ENCODE assay signal across 11 mouse cellular contexts in the genomic region with DNA sequence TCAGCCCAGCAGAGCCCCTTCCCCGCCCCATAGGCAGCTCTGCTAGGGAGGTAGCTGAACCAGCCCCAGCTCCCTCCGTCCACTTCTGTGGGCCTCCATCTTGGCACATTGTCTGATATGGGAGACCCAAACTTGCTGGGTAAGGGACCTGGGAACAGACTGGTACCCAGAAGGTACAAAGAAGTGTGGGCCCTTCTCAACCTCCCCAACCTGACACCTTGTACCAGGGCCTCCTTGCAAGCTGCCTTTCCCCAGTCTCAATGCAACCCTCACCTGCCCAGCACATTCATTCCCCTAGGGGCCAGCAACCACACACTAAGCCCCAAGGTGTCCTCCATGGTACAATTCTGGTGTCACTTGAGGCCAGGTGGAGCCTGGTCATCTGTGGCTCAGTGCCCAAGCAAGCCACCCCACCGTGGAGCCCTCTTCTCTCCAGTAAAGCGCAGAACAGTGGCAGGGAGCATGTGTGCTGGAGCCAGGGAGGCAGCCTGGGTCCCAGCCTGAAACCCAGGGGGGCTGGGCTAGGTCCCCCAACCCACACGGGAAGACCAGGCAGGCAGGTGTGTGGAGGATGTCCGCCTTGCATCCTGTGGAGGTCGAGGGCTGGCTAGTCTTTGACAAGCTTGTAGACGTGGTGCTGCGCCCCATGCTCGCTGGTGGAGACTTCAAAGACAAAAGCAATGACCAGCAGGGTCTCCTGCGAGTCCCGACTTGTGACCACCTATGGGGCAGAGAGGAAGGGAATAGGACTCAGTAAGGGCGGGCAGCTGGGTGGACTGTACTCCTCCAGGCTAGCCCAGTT. TPM values are rescaled to one million over a fixed set of nuclear protein-coding genes. Genes with fewer than 3 reads are reported as not detected.
DNase-seq lines count a peak whose midpoint lies in the region; ATAC-seq lines count a peak whose summit lies in the region.
"Had no signal": no experiment of that assay in that cellular context is flagged by ENCODE, and none has a peak within 500 bp of the region (broad histone marks: within the 10 kb centered on the region; RNA-seq: fewer than 3 reads in every experiment).

No protein-coding gene starts in this region.

- H3K27me3 ChIP-seq in kidney, embryonic 14.5 days (ENCODE audit: control insufficient read depth, insufficient read depth, low read length), result no peaks in the 10 kb centered on the region
- H3K27me3 ChIP-seq in liver, embryonic 12.5 days (replicated peaks), result peaks cover 14% of the 10 kb centered on the region
- H3K27me3 ChIP-seq: hindbrain, embryonic 15.5 days had no signal

- no peak overlapping the region for H3K4me2 ChIP-seq in kidney, embryonic 14.5 days (replicated peaks; ENCODE audit: low read depth, low read length)
- peak overlapping the region; percentile 3; the same call in 1 of the 2 replicates for H3K4me2 ChIP-seq in liver, embryonic 12.5 days

- no peak overlapping the region for H3K4me3 ChIP-seq in kidney, embryonic 14.5 days (ENCODE audit: low read length)
- no peak overlapping the region for H3K4me3 ChIP-seq in liver, embryonic 12.5 days
- H3K4me3 ChIP-seq: hindbrain, embryonic 15.5 days had no signal

- no peaks in the 10 kb centered on the region for H3K9me3 ChIP-seq in kidney, embryonic 14.5 days (ENCODE audit: control insufficient read depth, low read length)
- H3K9me3 ChIP-seq in liver, embryonic 12.5 days (replicated peaks), result no peaks in the 10 kb centered on the region
- H3K9me3 ChIP-seq: hindbrain, embryonic 15.5 days had no signal

- no peak overlapping the region for H3K9ac ChIP-seq in kidney, embryonic 14.5 days (ENCODE audit: low read depth, low read length)
- no peak overlapping the region for H3K9ac ChIP-seq in liver, embryonic 12.5 days
- H3K9ac ChIP-seq: hindbrain, embryonic 15.5 days had no signal

- peaks cover 48% of the 10 kb centered on the region for H3K4me1 ChIP-seq in kidney, embryonic 14.5 days (ENCODE audit: control insufficient read depth, insufficient read depth, low read length)
- peaks cover 50% of the 10 kb centered on the region for H3K4me1 ChIP-seq in liver, embryonic 12.5 days

- no peak for DNase-seq in kidney, adult 18-20 months
- DNase-seq in ES-CJ7 (ENCODE audit: low read depth, low spot score) (peak; percentile 54), ZHBTc4 (ENCODE audit: low read depth, low spot score) (peak; percentile 84)
- no peak for DNase-seq in B cell, adult 2 months
- DNase-seq in right cerebral cortex, postnatal 4 days, result no peak
- DNase-seq: cerebellum, adult 2 months; right cerebral cortex, adult 18-20 months had no signal

- no peak for ATAC-seq in kidney, embryonic 14.5 days (ENCODE audit: low FRiP score, low TSS enrichment)
- ATAC-seq in liver, embryonic 12.5 days, result no peak; the same call in 1 of the 2 replicates

- WGBS in kidney, embryonic 14.5 days, result 35% methylated on average over 13 of the region's 13 CpGs
- 37% methylated on average over 13 of the region's 13 CpGs for WGBS in liver, embryonic 12.5 days (ENCODE audit: insufficient replicate concordance)

- peak overlapping the region; percentile 38; the same call in 1 of the 2 replicates for H3K27ac ChIP-seq in kidney, embryonic 14.5 days (ENCODE audit: low read depth, low read length)
- peak overlapping the region; percentile 53 for H3K27ac ChIP-seq in liver, embryonic 12.5 days
- H3K27ac ChIP-seq: hindbrain, embryonic 15.5 days had no signal

- H3K36me3 ChIP-seq in kidney, embryonic 14.5 days (ENCODE audit: control insufficient read depth, insufficient read depth, low read length), result peaks cover 66% of the 10 kb centered on the region
- H3K36me3 ChIP-seq in liver, embryonic 12.5 days, result peaks cover 65% of the 10 kb centered on the region

RNA-seq across cellular contexts. Expression of gene Rpl10a, which starts 4.0 kb away (rescaled TPM):
- polyA plus RNA-seq in kidney, embryonic 14.5 days (2014; fragmentation: Nextera tagmentation; extraction: Ambion mirVana), result 911 and 1,064 TPM in 2 replicates
- polyA plus RNA-seq in liver, embryonic 12.5 days (2016; fragmentation: Nextera tagmentation; extraction: Ambion mirVana), result 472 and 487 TPM in 2 replicates

RNA-seq across cellular contexts. Expression of gene Tead3, which starts 18.3 kb away (rescaled TPM):
- polyA plus RNA-seq in kidney, embryonic 14.5 days (2014; fragmentation: Nextera tagmentation; extraction: Ambion mirVana), result 8.7 and 10.9 TPM in 2 replicates
- polyA plus RNA-seq in liver, embryonic 12.5 days (2016; fragmentation: Nextera tagmentation; extraction: Ambion mirVana), result 1.9 and 2.0 TPM in 2 replicates

RNA-seq across cellular contexts. Expression of gene Fance, which starts 19.0 kb away (rescaled TPM):
- polyA plus RNA-seq in kidney, embryonic 14.5 days (2014; fragmentation: Nextera tagmentation; extraction: Ambion mirVana), result 24.1 and 31.9 TPM in 2 replicates
- 18.8 and 22.1 TPM in 2 replicates for polyA plus RNA-seq in liver, embryonic 12.5 days (2016; fragmentation: Nextera tagmentation; extraction: Ambion mirVana)

RNA-seq across cellular contexts. Expression of gene Tulp1, which starts 32.7 kb away (rescaled TPM):
- 5.1 and 5.6 TPM in 2 replicates for polyA plus RNA-seq in kidney, embryonic 14.5 days (2014; fragmentation: Nextera tagmentation; extraction: Ambion mirVana)
- polyA plus RNA-seq in liver, embryonic 12.5 days (2016; fragmentation: Nextera tagmentation; extraction: Ambion mirVana), result 1.4 and 1.6 TPM in 2 replicates
- polyA plus RNA-seq: cerebellum, adult 2 months; frontal cortex, adult 2 months had no signal

Comparison
In these comparisons a context has a peak if more than half of its experiments do, and no peak if none do; other contexts are left out.
1. DNase-seq: peak in ES-CJ7 (single experiment) and ZHBTc4 (single experiment); none in kidney, adult 18-20 months (single experiment), B cell, adult 2 months (0 of 2) and right cerebral cortex, postnatal 4 days (single experiment).